Mouse (Mus musculus): ENCODE data around the gene Flvcr1.

Gene Flvcr1

GRCm38 (mm10) chr1:190980470-190980869 is 45.5 kb downstream of the Flvcr1 start:
- no peak for DNase-seq (ENCODE audit: low read depth)

GRCm38 (mm10) chr1:190979100-190979563 is 46.8 kb downstream of the Flvcr1 start, which contains the start of gene Vash2:
Gene Vash2, minus strand, starts transcription at chr1:190979296.
- DNase-seq (ENCODE audit: low read depth): peak; percentile 63

- DNase-seq (ENCODE audit: low read depth): no peak
Measured at GRCm38 (mm10) chr1:190978511-190979073, 47.4 kb downstream of the Flvcr1 start.

- no peak for DNase-seq (ENCODE audit: low read depth)
Measured at GRCm38 (mm10) chr1:190978001-190978400, 48.0 kb downstream of the Flvcr1 start.

GRCm38 (mm10) chr1:190976887-190977573 is 48.9 kb downstream of the Flvcr1 start:
- DNase-seq (ENCODE audit: low read depth): no peak

GRCm38 (mm10) chr1:190974833-190975232 is 51.1 kb downstream of the Flvcr1 start:
- no peak for DNase-seq (ENCODE audit: low read depth)

GRCm38 (mm10) chr1:190974191-190974590 is 51.8 kb downstream of the Flvcr1 start:
- DNase-seq (ENCODE audit: low read depth): no peak

DNA sequence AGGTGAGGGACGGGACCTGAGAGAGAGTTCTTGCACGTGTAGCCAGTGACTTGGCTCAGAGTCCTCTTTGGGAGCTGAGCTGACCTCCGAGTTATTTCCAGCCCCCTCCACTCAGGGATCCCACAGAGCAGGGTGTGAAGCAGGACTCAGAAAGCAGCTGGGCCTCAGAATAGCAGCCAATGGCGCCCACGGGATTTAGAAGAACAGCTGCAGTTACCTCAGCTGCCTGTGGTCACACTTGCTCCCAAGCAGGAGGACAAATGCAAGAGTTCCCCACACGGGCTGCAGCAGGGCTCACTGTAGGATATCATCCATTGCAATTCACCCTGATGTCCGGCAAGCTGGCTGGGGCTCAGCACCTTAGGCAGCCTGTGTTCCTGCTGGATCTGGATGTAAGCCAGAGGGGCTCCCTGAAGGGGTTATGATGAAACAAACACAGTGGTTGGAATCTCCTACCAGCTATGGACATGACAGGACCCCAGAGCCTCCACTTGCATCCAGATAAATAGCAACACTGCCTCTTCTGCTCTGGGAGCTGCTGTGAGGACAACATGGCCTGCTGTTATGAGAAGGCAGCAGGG is 53.3 kb downstream of the Flvcr1 start:
- no peak for DNase-seq (ENCODE audit: low read depth)

- no peak for DNase-seq (ENCODE audit: low read depth)
Measured at GRCm38 (mm10) chr1:190971708-190972610, 54.0 kb downstream of the Flvcr1 start.

DNA sequence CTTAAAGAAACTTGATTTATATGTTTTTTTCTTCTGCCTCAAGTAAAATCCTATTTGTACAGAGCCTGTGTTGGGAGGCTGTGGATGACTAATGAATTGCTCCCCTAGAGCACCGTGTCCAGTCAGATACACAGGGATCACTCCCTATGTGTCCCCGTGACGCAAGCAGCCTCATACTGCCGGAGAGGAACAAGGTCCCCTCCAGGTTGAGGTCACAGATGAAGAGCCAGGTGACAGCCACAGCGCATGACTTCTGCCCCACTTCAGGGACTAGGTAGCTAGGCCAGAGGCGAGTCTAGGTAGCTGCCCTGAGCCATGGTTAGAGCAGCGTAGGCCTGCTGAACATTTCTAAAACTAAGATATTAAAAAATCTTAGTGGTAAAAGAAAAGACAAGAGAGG is 57.9 kb downstream of the Flvcr1 start:
- DNase-seq (ENCODE audit: low read depth): no peak

GRCm38 (mm10) chr1:190964992-190965780 is 60.8 kb downstream of the Flvcr1 start:
- no peak for DNase-seq (ENCODE audit: low read depth)

DNA sequence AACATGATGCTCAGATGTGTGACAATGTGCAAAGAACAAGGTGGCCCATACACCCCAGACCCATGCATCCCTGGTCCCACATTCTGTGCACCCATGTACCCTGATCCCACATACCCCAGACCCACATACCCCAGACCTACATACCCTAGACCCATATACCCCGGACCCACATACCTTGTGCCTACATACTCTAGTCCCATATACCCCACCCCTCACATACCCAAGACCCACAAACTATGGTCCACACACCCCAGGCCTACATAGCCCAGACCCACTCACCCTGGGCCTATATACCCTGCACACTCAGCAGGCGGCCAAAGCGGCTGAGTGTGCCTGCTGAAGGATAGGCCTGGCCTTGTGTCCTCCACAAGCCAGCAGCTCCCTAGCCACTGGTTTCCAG is 63.2 kb downstream of the Flvcr1 start:
- no peak for DNase-seq (ENCODE audit: low read depth)

- DNase-seq (ENCODE audit: low read depth): no peak
Measured at GRCm38 (mm10) chr1:190958821-190959220, 67.1 kb downstream of the Flvcr1 start.

Measured in fibroblast of lung, adult 2 months (primary cell).